Mouse (Mus musculus) forebrain, postnatal 0 days (tissue): ENCODE data around the gene Camk2n1. TPM values are rescaled to one million over a fixed set of nuclear protein-coding genes. Genes with fewer than 3 reads are reported as not detected.
A peak's percentile ranks its signal among the peaks of the same experiment; 100 is the strongest.

ENCODE experiments used
- ATAC-seq: fragments of 200-750 bp; cut with Nextera tagmentation; 2 replicates; pipeline ENCODE4 v1.8.0; 2017; ENCODE audit warnings: mild to moderate bottlenecking, moderate library complexity
- DNase-seq: peaks from one replicate; pipeline ENCODE4 v3.0.0-alpha.2; 2015
- H3K27ac ChIP-seq: fragments of 300-500 bp; sonication (generic); 2 replicates; pipeline ENCODE4 v1.5.1; 2014; ENCODE audit warnings: low read depth, mild to moderate bottlenecking, antibody characterized with exemption, low read length, moderate library complexity, mixed read lengths
- H3K27me3 ChIP-seq: fragments of 300-500 bp; sonication (generic); 2 replicates; pipeline ENCODE4 v1.6.1; 2014; ENCODE audit warnings: mild to moderate bottlenecking, low read length, mixed read lengths; ENCODE audit not compliant: insufficient read depth
- H3K36me3 ChIP-seq: fragments of 300-500 bp; sonication (generic); 2 replicates; pipeline ENCODE4 v1.6.1; 2014; ENCODE audit warnings: mild to moderate bottlenecking, moderate library complexity; ENCODE audit not compliant: insufficient read depth
- H3K4me1 ChIP-seq: fragments of 300-500 bp; sonication (generic); 2 replicates; pipeline ENCODE4 v1.6.1; 2014; ENCODE audit warnings: antibody characterized with exemption; ENCODE audit not compliant: insufficient read depth
- H3K4me2 ChIP-seq: fragments of 300-500 bp; sonication (generic); 2 replicates; pipeline ENCODE4 v1.6.1; 2014; ENCODE audit warnings: low read depth, mild to moderate bottlenecking, moderate library complexity
- H3K4me3 ChIP-seq: fragments of 300-500 bp; sonication (generic); 2 replicates; pipeline ENCODE4 v1.5.1; 2014; ENCODE audit warnings: low read depth, low read length, mixed read lengths
- H3K9ac ChIP-seq: fragments of 300-500 bp; sonication (generic); 2 replicates; pipeline ENCODE4 v1.6.1; 2014; ENCODE audit warnings: mild to moderate bottlenecking
- H3K9me3 ChIP-seq: fragments of 300-500 bp; sonication (generic); 2 replicates; pipeline ENCODE4 v1.6.1; 2016; ENCODE audit warnings: low read length
- CTCF ChIP-seq: sonication (generic); IDR thresholded peaks from 2 replicates; pipeline ENCODE4 v1.5.1; 2016; ENCODE audit warnings: antibody characterized with exemption, control low read depth, low read depth
- WGBS: fragments of 180-500 bp; shearing (Covaris S2); extraction: QIAGEN DNeasy Blood & Tissue Kit; methylation state at CpG from one replicate; pipeline ENCODE4 v1.1.7; 2014; 5-methylcytosine and 5-hydroxymethylcytosine counted together
- polyA plus RNA-seq: library from polyadenylated mRNA; unstranded; fragments of >200 nt; fragmentation: Nextera tagmentation; extraction: Ambion mirVana; gene quantifications from 2 replicates; pipeline ENCODE4 v1.2.1, GENCODE M21; 2015
- total RNA-seq: library from RNA; depleted of rRNA; stranded (reverse); fragments of >200 nt; gene quantifications from 2 replicates; pipeline ENCODE4 v1.2.3, GENCODE M21; 2014

Gene Camk2n1
- total and polyA plus RNA-seq, 2 experiments from 2014 or later, result 21.4 to 45.9 TPM

DNA sequence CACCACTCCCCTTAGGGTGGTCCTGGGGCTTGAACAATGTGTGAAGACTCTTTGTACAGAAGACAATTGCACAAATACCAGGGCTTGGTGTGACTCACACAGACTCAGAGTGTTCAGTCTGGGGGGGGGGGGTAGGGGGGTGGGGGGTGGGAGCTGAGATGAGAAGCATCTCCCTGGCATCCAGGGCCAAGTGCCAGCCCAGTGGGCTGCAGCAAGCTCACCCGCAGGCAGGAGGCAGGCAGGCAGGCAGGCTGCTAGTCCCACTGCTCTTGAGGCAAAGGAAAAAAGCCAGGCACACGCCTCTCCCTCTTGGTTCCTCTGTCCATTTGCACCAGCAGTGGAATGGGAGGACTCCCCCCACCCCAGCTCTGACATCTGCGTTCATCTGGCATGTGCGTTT lies 37.0 kb downstream of the Camk2n1 start:
- no peak overlapping the region for H3K27ac ChIP-seq
- ATAC-seq (no peak), DNase-seq (no peak)
- no peaks in the 10 kb centered on the region for H3K36me3 ChIP-seq
- TF ChIP-seq CTCF, result no peak
- WGBS, result 62% methylated on average over 4 of the region's 4 CpGs
- H3K4me3 ChIP-seq, result no peak overlapping the region
- peaks cover 25% of the 10 kb centered on the region for H3K4me1 ChIP-seq
- H3K9ac ChIP-seq, result no peak overlapping the region
- H3K4me2 ChIP-seq, result no peak overlapping the region
- H3K9me3 ChIP-seq, result no peaks in the 10 kb centered on the region
- no peaks in the 10 kb centered on the region for H3K27me3 ChIP-seq

DNA sequence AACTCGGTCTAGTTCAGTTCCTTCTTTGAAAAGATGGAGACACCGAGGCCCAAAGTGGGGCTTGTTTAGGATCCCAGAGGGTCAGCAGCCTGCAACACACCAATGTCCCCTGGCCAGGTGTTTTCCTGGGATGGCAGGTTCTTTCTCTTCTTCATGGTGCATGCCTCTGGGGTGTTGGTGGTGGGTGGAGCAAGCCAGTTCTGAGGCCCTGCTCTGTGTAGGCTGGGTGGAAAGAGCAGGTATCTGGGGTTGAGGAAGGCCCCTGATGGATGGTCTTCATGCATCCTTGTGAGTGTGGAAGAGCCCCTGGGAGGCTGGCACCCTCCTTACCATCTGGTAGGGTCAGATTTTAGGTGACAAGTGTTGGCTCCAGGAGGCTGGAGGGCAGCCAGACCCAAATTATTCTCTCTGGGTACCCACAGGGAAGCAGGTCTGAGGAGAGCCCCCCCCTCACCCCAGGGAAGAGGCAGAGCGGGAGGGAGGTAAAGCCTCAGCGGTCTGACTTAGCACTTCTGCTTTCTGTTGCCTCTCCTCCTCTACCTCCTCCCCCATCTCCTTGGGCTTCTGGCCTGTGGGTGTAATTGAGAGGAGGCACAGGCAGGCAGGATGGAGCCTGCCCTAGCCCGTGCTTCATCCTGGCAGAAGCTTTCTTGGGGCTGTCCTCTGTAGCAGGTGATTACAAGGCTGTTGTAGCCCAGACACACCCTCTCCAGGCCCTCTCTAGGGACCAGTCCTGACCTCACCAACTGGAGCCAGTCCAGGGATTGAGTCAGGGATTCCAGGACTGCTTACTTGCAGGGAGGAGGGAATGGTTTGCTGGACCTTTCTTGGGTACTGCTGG lies 39.3 kb downstream of the Camk2n1 start:
- 50% methylated on average over 5 of the region's 5 CpGs for WGBS
- Histone ChIP-seq H3K27me3 (no peaks in the 10 kb centered on the region), H3K4me3 (no peak overlapping the region), H3K4me2 (no peak overlapping the region), H3K9me3 (no peaks in the 10 kb centered on the region), H3K9ac (no peak overlapping the region), H3K27ac (no peak overlapping the region), H3K36me3 (no peaks in the 10 kb centered on the region), H3K4me1 (peaks cover 24% of the 10 kb centered on the region)
- no peak for ATAC-seq
- DNase-seq, result no peak
- TF ChIP-seq CTCF, result no peak

DNA sequence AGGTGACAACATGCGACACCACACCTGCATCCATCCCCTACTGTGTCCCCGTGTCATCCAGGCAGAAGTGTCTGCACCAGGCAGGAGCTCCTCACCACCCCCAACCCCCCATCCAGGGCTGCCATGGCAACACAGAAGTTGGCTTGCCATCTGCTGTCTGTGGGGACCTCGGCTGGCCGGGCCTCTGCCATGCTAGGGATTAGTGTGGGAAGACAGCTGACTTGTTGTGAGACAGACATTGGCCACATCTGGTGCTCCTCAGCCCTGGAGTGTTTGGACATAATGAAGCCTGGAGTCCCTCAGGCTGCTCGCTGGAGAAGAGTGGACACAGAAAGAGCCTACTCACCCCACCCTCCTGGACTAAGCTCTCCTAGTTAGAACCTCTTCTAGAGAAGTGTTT lies 40.8 kb downstream of the Camk2n1 start:
- DNase-seq, result peak; percentile 55
- no peak overlapping the region for H3K27ac ChIP-seq
- H3K27me3 ChIP-seq, result no peaks in the 10 kb centered on the region
- no peaks in the 10 kb centered on the region for H3K9me3 ChIP-seq
- peak; percentile 73 for ATAC-seq
- WGBS, result 15% methylated on average over 5 of the region's 5 CpGs
- peaks cover 22% of the 10 kb centered on the region for H3K4me1 ChIP-seq
- no peak overlapping the region for H3K4me3 ChIP-seq
- H3K36me3 ChIP-seq, result no peaks in the 10 kb centered on the region
- no peak overlapping the region for H3K4me2 ChIP-seq
- no peak for TF ChIP-seq CTCF
- H3K9ac ChIP-seq, result no peak overlapping the region; the same call in 1 of the 2 replicates

DNA sequence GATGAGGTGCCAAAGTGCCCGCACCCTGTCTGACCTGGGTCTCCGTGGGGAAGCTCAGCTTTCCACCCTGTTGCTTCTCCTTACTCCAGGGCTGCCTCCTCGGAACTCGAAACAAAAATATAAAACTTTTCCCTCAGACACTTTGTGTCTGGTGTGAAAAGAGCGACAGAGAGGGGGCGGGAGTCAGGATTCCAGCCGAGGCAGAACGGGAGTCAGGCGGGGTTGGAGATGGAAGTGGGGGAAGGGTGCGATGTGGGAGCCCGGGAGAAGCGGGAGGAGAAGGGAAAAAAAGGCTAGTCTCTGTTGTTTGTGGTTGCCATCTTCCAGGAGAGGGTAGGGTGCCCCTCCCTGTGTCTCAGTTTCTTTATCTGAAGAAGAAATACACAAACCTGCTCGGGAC lies 41.7 kb downstream of the Camk2n1 start:
- H3K4me1 ChIP-seq, result peaks cover 22% of the 10 kb centered on the region
- WGBS, result 9% methylated on average over 13 of the region's 13 CpGs
- DNase-seq (no peak), ATAC-seq (0 out of 2 replicates have a peak, but pooled peaks have one; percentile 30)
- H3K4me3 ChIP-seq, result no peak overlapping the region
- H3K4me2 ChIP-seq, result peak overlapping the region; percentile 23
- no peak for TF ChIP-seq CTCF
- H3K27me3 ChIP-seq, result no peaks in the 10 kb centered on the region
- no peak overlapping the region for H3K27ac ChIP-seq
- no peaks in the 10 kb centered on the region for H3K36me3 ChIP-seq
- no peaks in the 10 kb centered on the region for H3K9me3 ChIP-seq
- no peak overlapping the region for H3K9ac ChIP-seq

DNA sequence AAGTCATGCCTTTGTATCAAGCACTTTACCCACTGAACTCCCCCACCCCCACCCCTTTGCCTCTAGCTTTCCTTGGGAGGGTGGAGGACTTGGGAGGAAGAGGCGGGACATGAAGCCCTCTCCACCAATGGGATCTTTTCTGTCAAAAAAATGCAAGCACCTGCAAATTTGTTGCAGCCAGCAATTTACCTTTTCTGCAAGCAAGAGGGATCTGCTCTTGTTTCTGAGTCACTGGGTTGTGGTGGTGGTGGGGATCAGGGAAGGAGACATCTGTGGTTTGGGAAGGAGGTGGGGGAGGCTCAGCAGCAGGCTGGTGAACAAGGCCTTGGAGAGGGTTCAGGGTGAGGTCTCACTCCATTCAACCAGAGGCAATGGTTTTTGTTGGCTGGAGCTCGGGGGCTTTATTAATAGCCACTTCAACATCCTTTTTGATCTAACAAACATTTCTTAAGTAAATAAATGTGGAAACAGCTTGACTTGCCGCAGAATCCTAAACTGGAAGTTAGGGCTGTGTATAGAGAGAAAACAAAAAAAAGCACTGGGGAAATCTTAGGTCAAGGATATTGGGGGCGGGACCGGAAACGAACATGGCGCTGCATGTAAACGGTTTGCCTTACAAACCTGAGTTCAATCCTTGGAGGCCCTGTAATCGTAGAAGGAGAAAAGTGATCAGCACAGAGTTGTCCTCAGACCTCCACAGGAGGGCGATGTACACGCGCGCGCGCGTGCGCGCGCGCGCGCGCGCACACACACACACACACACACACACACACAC lies 42.8 kb downstream of the Camk2n1 start:
- no peaks in the 10 kb centered on the region for H3K9me3 ChIP-seq
- peak; percentile 44 for DNase-seq
- no peak overlapping the region for H3K27ac ChIP-seq
- no peak overlapping the region for H3K9ac ChIP-seq
- TF ChIP-seq CTCF, result no peak
- H3K4me3 ChIP-seq, result no peak overlapping the region
- peaks cover 22% of the 10 kb centered on the region for H3K4me1 ChIP-seq
- ATAC-seq, result peak; percentile 72; the same call in 1 of the 2 replicates
- no peaks in the 10 kb centered on the region for H3K36me3 ChIP-seq
- H3K27me3 ChIP-seq, result no peaks in the 10 kb centered on the region
- 73% methylated on average over 24 of the region's 24 CpGs for WGBS
- H3K4me2 ChIP-seq, result no peak overlapping the region

DNA sequence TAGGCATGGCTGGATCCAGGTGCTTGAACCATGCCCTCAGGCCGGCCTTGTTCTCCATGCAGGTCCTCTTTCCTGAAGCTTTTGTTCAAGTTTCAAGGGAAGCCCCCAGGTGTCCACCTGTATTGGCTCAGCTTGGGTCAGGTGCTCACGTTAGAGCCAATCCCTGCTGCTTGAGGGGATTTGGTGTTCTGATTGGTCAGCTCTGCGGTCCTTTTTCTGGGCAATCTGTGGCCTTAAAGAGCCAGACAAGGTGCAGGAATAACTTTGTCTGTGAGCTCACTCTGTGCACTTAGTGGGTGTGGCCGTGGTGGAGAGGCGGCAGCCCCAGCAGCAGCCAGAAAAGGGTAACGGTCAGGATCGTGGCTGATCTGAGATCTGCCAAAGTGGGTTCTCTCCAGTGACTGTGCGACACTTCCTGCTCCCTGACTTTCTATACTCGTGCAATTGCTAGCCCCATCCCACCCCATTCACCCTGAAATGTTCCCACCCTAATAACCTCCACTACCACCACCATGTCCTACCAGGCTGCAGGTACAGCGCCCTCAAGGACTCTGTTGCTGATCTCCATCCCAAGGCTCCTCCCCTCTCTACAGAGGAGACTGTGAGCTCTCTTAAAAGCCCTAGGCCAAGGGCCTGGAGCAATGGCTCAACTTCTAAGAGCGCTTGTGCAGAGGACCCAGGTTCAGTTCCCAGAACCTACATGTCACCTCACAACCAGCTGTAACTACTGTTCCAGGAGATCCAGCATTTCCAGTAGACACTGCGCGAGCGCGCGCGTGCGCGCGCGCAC lies 45.9 kb downstream of the Camk2n1 start:
- ATAC-seq, result no peak

More for the DNA sequence above, 45.9 kb downstream of the Camk2n1 start:
- no peaks in the 10 kb centered on the region for H3K9me3 ChIP-seq
- H3K36me3 ChIP-seq, result no peaks in the 10 kb centered on the region
- peaks cover 20% of the 10 kb centered on the region for H3K4me1 ChIP-seq
- no peaks in the 10 kb centered on the region for H3K27me3 ChIP-seq
- WGBS, result 87% methylated on average over 21 of the region's 21 CpGs
- H3K4me3 ChIP-seq, result no peak overlapping the region
- no peak for TF ChIP-seq CTCF
- H3K27ac ChIP-seq, result no peak overlapping the region
- DNase-seq, result no peak
- no peak overlapping the region for H3K9ac ChIP-seq
- H3K4me2 ChIP-seq, result no peak overlapping the region
